In genomic region chr1:156221327-156221726, GRCm38 (mm10) we compare ENCODE assay signal across 17 mouse cellular contexts. TPM values are rescaled to one million over a fixed set of nuclear protein-coding genes. Genes with fewer than 3 reads are reported as not detected.
DNase-seq lines count a peak whose midpoint lies in the region; ATAC-seq and TF ChIP-seq lines count a peak whose summit lies in the region.
"Had no signal": no experiment of that assay in that cellular context is flagged by ENCODE, and none has a peak within 500 bp of the region (broad histone marks: within the 10 kb centered on the region; RNA-seq: fewer than 3 reads in every experiment).

No protein-coding gene starts in this region.

- H3K27me3 ChIP-seq in kidney, embryonic 14.5 days (ENCODE audit: control insufficient read depth, insufficient read depth, low read length) = no peaks in the 10 kb centered on the region
- H3K27me3 ChIP-seq in liver, embryonic 14.5 days (ENCODE audit: control insufficient read depth, insufficient read depth, low read length) = no peaks in the 10 kb centered on the region
- H3K27me3 ChIP-seq: lung, embryonic 15.5 days; midbrain, embryonic 15.5 days; neural tube, embryonic 12.5 days had no signal

- ATAC-seq in kidney, embryonic 14.5 days (ENCODE audit: low FRiP score, low TSS enrichment) = no peak; the same call in 1 of the 2 replicates
- ATAC-seq in liver, embryonic 14.5 days (ENCODE audit: insufficient read depth) = no peak
- ATAC-seq: forebrain, postnatal 0 days; midbrain, embryonic 15.5 days had no signal

- no peak overlapping the region for H3K27ac ChIP-seq in kidney, embryonic 14.5 days (ENCODE audit: low read depth, low read length)
- H3K27ac ChIP-seq in liver, embryonic 14.5 days = peak overlapping the region; percentile 95
- H3K27ac ChIP-seq: lung, embryonic 15.5 days; midbrain, embryonic 15.5 days; neural tube, embryonic 12.5 days had no signal

- DNase-seq in gastrocnemius, adult 18-20 months (ENCODE audit: low spot score) = peak; percentile 10
- DNase-seq in gastrocnemius, postnatal 25 days = no peak
- peak; percentile 72 for DNase-seq in kidney, adult 11 months
- peak; percentile 79 for DNase-seq in kidney, adult 9 months
- no peak for DNase-seq in liver, embryonic 14.5 days (ENCODE audit: low read depth in 3 of 3, low spot score in 3 of 3)
- no peak for DNase-seq in spleen, adult 12 weeks (ENCODE audit: low spot score)
- no peak for DNase-seq in lung, postnatal 4 days
- DNase-seq: adrenal gland, postnatal 14 days; cerebellum, postnatal 36 days; forebrain, postnatal 0 days; gastrocnemius, postnatal 36 days; retina, postnatal 1 day had no signal

- H3K9me3 ChIP-seq in kidney, embryonic 14.5 days (ENCODE audit: control insufficient read depth, low read length) = no peaks in the 10 kb centered on the region
- no peaks in the 10 kb centered on the region for H3K9me3 ChIP-seq in liver, embryonic 14.5 days (ENCODE audit: control insufficient read depth, low read length)
- H3K9me3 ChIP-seq: lung, embryonic 15.5 days; midbrain, embryonic 15.5 days; neural tube, embryonic 12.5 days had no signal

- TF ChIP-seq EP300 in liver, embryonic 14.5 days (IDR thresholded peaks at IDR 0.05; ENCODE audit: low read depth) = no peak

- no peak for TF ChIP-seq CTCF in liver, embryonic 14.5 days (IDR thresholded peaks at IDR 0.05; ENCODE audit: low read depth)

- H3K4me1 ChIP-seq in kidney, embryonic 14.5 days (ENCODE audit: control insufficient read depth, insufficient read depth, low read length) = peaks cover 6% of the 10 kb centered on the region
- peaks cover 57 to 74% of the 10 kb centered on the region in 2 experiments for H3K4me1 ChIP-seq in liver, embryonic 14.5 days (replicated peaks; ENCODE audit: control insufficient read depth in 2 of 2, insufficient read depth in 2 of 2, low read length in 1 of 2)

- H3K9ac ChIP-seq in kidney, embryonic 14.5 days (ENCODE audit: low read depth, low read length) = no peak overlapping the region
- H3K9ac ChIP-seq in liver, embryonic 14.5 days (replicated peaks) = 0 out of 2 replicates have a peak overlapping the region, but pooled peaks have one; percentile 19
- H3K9ac ChIP-seq: forebrain, postnatal 0 days; lung, embryonic 15.5 days; midbrain, embryonic 15.5 days; neural tube, embryonic 12.5 days had no signal

- H3K36me3 ChIP-seq in kidney, embryonic 14.5 days (ENCODE audit: control insufficient read depth, insufficient read depth, low read length) = no peaks in the 10 kb centered on the region
- H3K36me3 ChIP-seq in liver, embryonic 14.5 days (replicated peaks; ENCODE audit: control insufficient read depth, insufficient read depth, low read depth) = no peaks in the 10 kb centered on the region
- H3K36me3 ChIP-seq: lung, embryonic 15.5 days; midbrain, embryonic 15.5 days; neural tube, embryonic 12.5 days had no signal

- WGBS in kidney, embryonic 14.5 days = 40% methylated on average over 2 of the region's 2 CpGs
- whole genome bisulfite sequencing in liver, embryonic 14.5 days (ENCODE audit: insufficient replicate concordance) = 72% methylated on average over 2 of the region's 2 CpGs

- H3K4me2 ChIP-seq in kidney, embryonic 14.5 days (replicated peaks; ENCODE audit: low read depth, low read length) = no peak overlapping the region
- H3K4me2 ChIP-seq in liver, embryonic 14.5 days (ENCODE audit: low read depth) = no peak overlapping the region
- H3K4me2 ChIP-seq: lung, embryonic 15.5 days; midbrain, embryonic 15.5 days; neural tube, embryonic 12.5 days had no signal

- H3K4me3 ChIP-seq in kidney, embryonic 14.5 days (ENCODE audit: low read length) = no peak overlapping the region
- H3K4me3 ChIP-seq in liver, embryonic 14.5 days (ENCODE audit: insufficient read depth in 1 of 2, low read depth in 2 of 2, low read length in 2 of 2) = no peak overlapping the region
- H3K4me3 ChIP-seq: lung, embryonic 15.5 days; midbrain, embryonic 15.5 days; neural tube, embryonic 12.5 days had no signal

RNA-seq across cellular contexts. Expression of gene Fam163a, which starts 16.5 kb away (rescaled TPM):
- not detected for total RNA-seq in gastrocnemius, adult 18-20 months (2021)
- total RNA-seq in gastrocnemius, postnatal 25 days (2021) = not detected
- 0.13 and 0.23 TPM in 2 replicates for polyA plus RNA-seq in kidney, embryonic 14.5 days (2014; fragmentation: Nextera tagmentation; extraction: Ambion mirVana)
- 0.01 TPM in 2 replicates for polyA plus RNA-seq in liver, embryonic 14.5 days (2012; rRNA removed)
- not detected in 2 replicates for polyA plus RNA-seq in liver, embryonic 14.5 days (2014; fragmentation: Nextera tagmentation; extraction: Ambion mirVana)
- total RNA-seq: gastrocnemius, postnatal 36 days; hematopoietic stem cell, adult 5-6 weeks had no signal

Comparison
In these comparisons a context has a peak if more than half of its experiments do, and no peak if none do; other contexts are left out.
1. DNase-seq: peak in gastrocnemius, adult 18-20 months (single experiment), kidney, adult 11 months (single experiment) and kidney, adult 9 months (single experiment); none in gastrocnemius, postnatal 25 days (single experiment), liver, embryonic 14.5 days (0 of 3), spleen, adult 12 weeks (single experiment) and lung, postnatal 4 days (0 of 2).